Mouse (Mus musculus) hindbrain, postnatal 0 days (tissue): Measurements from ENCODE around the gene Dram2. TPM values are rescaled to one million over a fixed set of nuclear protein-coding genes. Genes with fewer than 3 reads are reported as not detected.
"Not testable (repeated sequence)": the region's sequence is repeated elsewhere in the genome, so short reads cannot be mapped to it uniquely, and the experiment has no call there.

Source experiments
- ATAC-seq: fragments of 200-750 bp; cut with Nextera tagmentation; 2 replicates; pipeline ENCODE4 v1.8.0; 2017; ENCODE audit warnings: mild to moderate bottlenecking, moderate TSS enrichment, moderate library complexity
- DNase-seq: peaks from one replicate; pipeline ENCODE4 v3.0.0-alpha.2; 2015; ENCODE audit warnings: low spot score
- H3K27ac ChIP-seq: fragments of 300-500 bp; sonication (generic); 2 replicates; pipeline ENCODE4 v1.5.1; 2014; ENCODE audit warnings: mild to moderate bottlenecking
- H3K27me3 ChIP-seq: fragments of 300-500 bp; sonication (generic); 2 replicates; pipeline ENCODE4 v1.6.1; 2014; ENCODE audit warnings: low read length, mixed read lengths; ENCODE audit not compliant: insufficient read depth
- H3K36me3 ChIP-seq: fragments of 300-500 bp; sonication (generic); 2 replicates; pipeline ENCODE4 v1.6.1; 2014; ENCODE audit warnings: low read length, mixed read lengths; ENCODE audit not compliant: insufficient read depth
- H3K4me1 ChIP-seq: fragments of 300-500 bp; sonication (generic); 2 replicates; pipeline ENCODE4 v1.6.1; 2014; ENCODE audit warnings: antibody characterized with exemption, low read length, mixed read lengths; ENCODE audit not compliant: insufficient read depth
- H3K4me2 ChIP-seq: fragments of 300-500 bp; sonication (generic); 2 replicates; pipeline ENCODE4 v1.6.1; 2014; ENCODE audit warnings: low read depth, mild to moderate bottlenecking, low read length, moderate library complexity, mixed read lengths
- H3K4me3 ChIP-seq: fragments of 300-500 bp; sonication (generic); 2 replicates; pipeline ENCODE4 v1.5.1; 2014; ENCODE audit warnings: low read length
- H3K9ac ChIP-seq: fragments of 300-500 bp; sonication (generic); replicated peaks from 2 replicates; pipeline ENCODE4 v1.6.1; 2014; ENCODE audit warnings: mild to moderate bottlenecking, low read length, moderate library complexity, mixed read lengths
- H3K9me3 ChIP-seq: fragments of 300-500 bp; sonication (generic); 2 replicates; pipeline ENCODE4 v1.6.1; 2016; ENCODE audit warnings: low read length, mixed read lengths
- CTCF ChIP-seq: IDR thresholded peaks from 2 replicates; pipeline ENCODE4 v1.5.1; 2016; ENCODE audit warnings: antibody characterized with exemption, control low read depth, low read depth
- WGBS: fragments of 180-500 bp; shearing (Covaris S2); extraction: QIAGEN DNeasy Blood & Tissue Kit; methylation state at CpG from one replicate; pipeline ENCODE4 v1.1.7; 2014; 5-methylcytosine and 5-hydroxymethylcytosine counted together
- polyA plus RNA-seq: library from polyadenylated mRNA; unstranded; fragments of >200 nt; fragmentation: Nextera tagmentation; extraction: Ambion mirVana; gene quantifications from 2 replicates; pipeline ENCODE4 v1.2.1, GENCODE M21; 2015
- total RNA-seq: library from RNA; depleted of rRNA; stranded (reverse); fragments of >200 nt; gene quantifications from 2 replicates; pipeline ENCODE4 v1.2.3, GENCODE M21; 2014; rRNA removed

Dram2 gene
- total and polyA plus RNA-seq, 2 experiments from 2014 or later: 49.9 to 69.6 TPM

GRCm38 (mm10) chr3:106558271-106558670 lies 10.7 kb downstream of the Dram2 start:
- H3K27ac ChIP-seq: no peak overlapping the region
- no peak overlapping the region for H3K4me2 ChIP-seq
- no peaks in the 10 kb centered on the region for H3K27me3 ChIP-seq
- no peaks in the 10 kb centered on the region for H3K4me1 ChIP-seq
- DNase-seq (no peak), ATAC-seq (no peak)
- H3K9me3 ChIP-seq: no peaks in the 10 kb centered on the region
- peaks cover 13% of the 10 kb centered on the region for H3K36me3 ChIP-seq
- no peak for TF ChIP-seq CTCF
- H3K4me3 ChIP-seq: no peak overlapping the region
- H3K9ac ChIP-seq: no peak overlapping the region

- DNase-seq (no peak), ATAC-seq (no peak)
- no peak overlapping the region for H3K4me3 ChIP-seq
- no peaks in the 10 kb centered on the region for H3K9me3 ChIP-seq
- no peak for TF ChIP-seq CTCF
- no peaks in the 10 kb centered on the region for H3K27me3 ChIP-seq
- no peak overlapping the region for H3K9ac ChIP-seq
- H3K4me2 ChIP-seq: no peak overlapping the region
- peaks cover 10% of the 10 kb centered on the region; the same call in 1 of the 2 replicates for H3K36me3 ChIP-seq
- 98% methylated on average over 3 of the region's 3 CpGs for WGBS
- H3K4me1 ChIP-seq: no peaks in the 10 kb centered on the region
- H3K27ac ChIP-seq: no peak overlapping the region
Observed at GRCm38 (mm10) chr3:106565876-106566275, 18.3 kb downstream of the Dram2 start.

- Histone ChIP-seq H3K9ac (no peak overlapping the region), H3K27me3 (no peaks in the 10 kb centered on the region), H3K36me3 (peaks cover 7% of the 10 kb centered on the region; the same call in 1 of the 2 replicates), H3K9me3 (no peaks in the 10 kb centered on the region), H3K4me1 (no peaks in the 10 kb centered on the region), H3K4me3 (no peak overlapping the region), H3K4me2 (no peak overlapping the region), H3K27ac (no peak overlapping the region)
- no peak for DNase-seq
- ATAC-seq: no peak
- no peak for TF ChIP-seq CTCF
- WGBS: 88% methylated on average over 3 of the region's 3 CpGs
Observed at GRCm38 (mm10) chr3:106573191-106573590, 25.6 kb downstream of the Dram2 start.

- H3K4me2 ChIP-seq: no peak overlapping the region
- H3K9me3 ChIP-seq: no peaks in the 10 kb centered on the region
- no peak for TF ChIP-seq CTCF
- no peak overlapping the region for H3K9ac ChIP-seq
- H3K4me3 ChIP-seq: no peak overlapping the region
- H3K4me1 ChIP-seq: no peaks in the 10 kb centered on the region
- H3K36me3 ChIP-seq: no peaks in the 10 kb centered on the region
- WGBS: 96% methylated on average over 2 of the region's 2 CpGs
- H3K27me3 ChIP-seq: no peaks in the 10 kb centered on the region
- ATAC-seq (no peak), DNase-seq (no peak)
- no peak overlapping the region for H3K27ac ChIP-seq
Observed at GRCm38 (mm10) chr3:106579296-106579695, 31.7 kb downstream of the Dram2 start.

- H3K27me3 ChIP-seq, H3K9me3 ChIP-seq, H3K4me1 ChIP-seq, H3K9ac ChIP-seq, DNase-seq, H3K27ac ChIP-seq, H3K4me3 ChIP-seq, H3K36me3 ChIP-seq, ATAC-seq, H3K4me2 ChIP-seq: not testable (repeated sequence)
- 92% methylated on average over 4 of the region's 4 CpGs for WGBS
Observed at GRCm38 (mm10) chr3:106593631-106594030, 46.0 kb downstream of the Dram2 start.

GRCm38 (mm10) chr3:106618103-106618502 lies 70.5 kb downstream of the Dram2 start:
- TF ChIP-seq CTCF: no peak

More at GRCm38 (mm10) chr3:106618103-106618502, 70.5 kb downstream of the Dram2 start:
- Histone ChIP-seq H3K27ac (no peak overlapping the region), H3K4me1 (no peaks in the 10 kb centered on the region), H3K4me2 (no peak overlapping the region), H3K27me3 (no peaks in the 10 kb centered on the region), H3K9me3 (no peaks in the 10 kb centered on the region), H3K36me3 (no peaks in the 10 kb centered on the region), H3K4me3 (no peak overlapping the region), H3K9ac (no peak overlapping the region)
- ATAC-seq: no peak
- no peak for DNase-seq
- 85% methylated on average over 1 of the region's 1 CpGs for WGBS

Other genes starting within 250 kb of the Dram2 start
- not detected in 2 replicates for gene Chil6, start 141.6 kb upstream of the Dram2 start, total RNA-seq
- not detected in 2 replicates for gene Chil6, start 141.6 kb upstream of the Dram2 start, polyA plus RNA-seq
- 1.1 and 1.7 TPM in 2 replicates for gene Dennd2d, start 65.4 kb upstream of the Dram2 start, total RNA-seq
- gene Dennd2d, start 65.4 kb upstream of the Dram2 start, polyA plus RNA-seq: 1.0 and 1.2 TPM in 2 replicates
- gene Cept1, start within 50 bp of the Dram2 start, total RNA-seq: 36.0 and 61.4 TPM in 2 replicates
- 32.5 and 35.3 TPM in 2 replicates for gene Cept1, start within 50 bp of the Dram2 start, polyA plus RNA-seq
- gene Lrif1, start 137.2 kb downstream of the Dram2 start, total RNA-seq: 13.7 and 17.5 TPM in 2 replicates
- gene Lrif1, start 137.2 kb downstream of the Dram2 start, polyA plus RNA-seq: 13.5 and 16.8 TPM in 2 replicates
- 3.8 and 6.4 TPM in 2 replicates for gene Cd53, start 242.4 kb downstream of the Dram2 start, total RNA-seq
- 8.7 and 9.1 TPM in 2 replicates for gene Cd53, start 242.4 kb downstream of the Dram2 start, polyA plus RNA-seq